Mouse (Mus musculus): ENCODE results near the gene Prkcb.
"Not testable (repeated sequence)": the region's sequence is repeated elsewhere in the genome, so short reads cannot be mapped to it uniquely, and the experiment has no call there.

Gene Prkcb

GRCm38 (mm10) chr7:122288605-122289242, at the start of gene Prkcb:
TSS of gene Prkcb (plus strand) at chr7:122288751.
- DNase-seq: peak; percentile 87

DNA sequence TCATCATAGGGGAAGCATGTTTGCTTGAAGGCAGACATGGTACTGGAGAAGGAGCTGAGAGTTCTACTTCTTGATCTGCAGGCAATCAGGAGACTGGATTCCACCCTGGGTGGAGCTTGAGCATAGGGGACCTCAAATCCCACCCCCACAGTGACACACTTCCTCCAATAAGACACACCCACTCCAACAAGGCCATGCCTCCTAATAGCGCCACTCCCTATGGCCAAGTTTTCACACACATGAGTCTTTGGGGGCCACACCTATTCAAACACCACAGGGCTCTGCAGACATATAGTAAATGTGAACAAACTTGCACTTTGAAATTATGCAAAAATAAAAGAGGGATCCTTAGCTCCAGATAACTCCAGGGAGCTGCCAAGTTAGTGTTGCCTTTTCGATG, 49.6 kb upstream of the Prkcb start:
- no peak for DNase-seq

DNA sequence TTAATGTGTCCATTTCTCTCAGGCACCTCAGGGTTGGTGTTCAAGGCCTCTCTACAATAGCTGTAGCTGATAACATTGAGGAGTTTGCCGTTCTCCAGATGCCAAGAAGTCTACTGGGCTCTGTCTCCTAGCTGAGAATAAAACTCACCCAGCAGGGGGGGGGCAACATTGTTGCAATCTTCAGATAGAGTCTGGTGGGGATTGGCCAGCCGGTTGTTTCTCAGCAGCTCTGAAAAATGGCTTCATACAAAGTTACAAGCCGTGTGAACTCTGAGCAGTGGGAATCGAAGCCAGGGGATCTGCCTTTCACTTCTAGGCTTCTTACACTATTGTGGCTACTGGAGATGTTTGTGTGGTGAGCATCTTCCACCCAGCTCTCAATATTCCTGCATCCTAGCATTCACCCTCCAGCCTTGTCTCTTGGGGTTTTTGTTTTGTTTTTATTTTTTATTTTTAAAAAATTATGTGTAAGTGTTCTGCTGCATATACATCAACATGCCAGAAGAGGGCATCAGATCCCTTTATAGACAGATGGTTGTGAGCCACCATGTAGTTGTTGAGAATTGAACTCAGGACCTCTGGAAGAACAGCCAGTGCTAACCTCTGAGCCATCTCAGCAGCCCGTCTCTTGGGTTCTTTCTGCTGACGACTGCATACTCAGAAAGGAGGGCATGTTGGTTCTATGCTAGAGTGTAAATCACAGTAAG, 48.0 kb upstream of the Prkcb start:
- DNase-seq: no peak

GRCm38 (mm10) chr7:122242260-122242659, 46.3 kb upstream of the Prkcb start:
- DNase-seq: peak; percentile 40

GRCm38 (mm10) chr7:122242744-122243143, 45.8 kb upstream of the Prkcb start:
- DNase-seq: not testable (repeated sequence)

GRCm38 (mm10) chr7:122244166-122244565, 44.4 kb upstream of the Prkcb start:
- DNase-seq: no peak

DNA sequence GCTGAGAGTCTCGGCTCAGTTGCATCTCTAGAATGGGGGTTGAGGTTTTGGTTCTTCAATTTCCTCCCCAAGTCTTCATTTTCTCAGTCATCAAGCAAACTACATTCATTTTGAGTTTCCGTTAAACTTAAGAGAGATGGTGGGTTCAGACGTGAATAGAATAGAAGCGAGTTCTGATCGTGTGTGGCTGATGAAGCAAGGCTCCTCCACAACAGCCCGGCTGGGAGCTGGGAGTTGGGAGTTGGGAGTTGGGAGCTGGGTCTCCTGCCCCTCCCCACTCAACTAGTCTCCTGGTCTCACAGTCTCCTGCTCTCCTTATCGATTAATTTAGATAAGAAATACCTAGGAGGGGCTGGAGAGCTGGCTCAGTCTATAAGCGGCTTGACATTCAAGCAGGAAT, 44.0 kb upstream of the Prkcb start:
- DNase-seq: no peak

DNA sequence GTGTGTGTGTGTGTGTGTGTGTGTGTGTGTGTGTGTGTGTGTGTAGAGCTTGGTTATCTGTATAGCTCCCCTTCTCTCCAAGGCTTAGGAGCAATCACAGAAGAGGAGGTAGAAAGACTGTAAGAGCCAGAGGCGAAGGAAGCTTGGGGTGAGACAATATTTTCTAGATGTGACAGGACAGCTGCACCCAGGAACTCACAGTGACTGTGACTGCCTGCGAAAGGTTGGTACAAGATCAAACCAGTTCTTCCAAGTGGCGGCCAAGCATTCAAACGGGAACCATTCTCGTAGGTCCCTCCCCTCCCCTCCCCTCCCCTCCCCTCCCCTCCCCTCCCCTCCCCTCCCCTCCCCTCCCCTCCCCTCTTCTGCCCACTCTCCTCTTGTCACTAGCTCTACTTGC, 42.6 kb upstream of the Prkcb start:
- no peak for DNase-seq

- DNase-seq: no peak
These were observed 41.2 kb upstream of the Prkcb start for GRCm38 (mm10) chr7:122247254-122247864.

GRCm38 (mm10) chr7:122249321-122249821, 39.2 kb upstream of the Prkcb start:
- no peak for DNase-seq

- DNase-seq: peak; percentile 87
These were observed 37.1 kb upstream of the Prkcb start for GRCm38 (mm10) chr7:122251197-122252011.

- no peak for DNase-seq
These were observed 31.8 kb upstream of the Prkcb start for GRCm38 (mm10) chr7:122256722-122257121.

GRCm38 (mm10) chr7:122258521-122258920, 30.0 kb upstream of the Prkcb start:
- DNase-seq: no peak

DNA sequence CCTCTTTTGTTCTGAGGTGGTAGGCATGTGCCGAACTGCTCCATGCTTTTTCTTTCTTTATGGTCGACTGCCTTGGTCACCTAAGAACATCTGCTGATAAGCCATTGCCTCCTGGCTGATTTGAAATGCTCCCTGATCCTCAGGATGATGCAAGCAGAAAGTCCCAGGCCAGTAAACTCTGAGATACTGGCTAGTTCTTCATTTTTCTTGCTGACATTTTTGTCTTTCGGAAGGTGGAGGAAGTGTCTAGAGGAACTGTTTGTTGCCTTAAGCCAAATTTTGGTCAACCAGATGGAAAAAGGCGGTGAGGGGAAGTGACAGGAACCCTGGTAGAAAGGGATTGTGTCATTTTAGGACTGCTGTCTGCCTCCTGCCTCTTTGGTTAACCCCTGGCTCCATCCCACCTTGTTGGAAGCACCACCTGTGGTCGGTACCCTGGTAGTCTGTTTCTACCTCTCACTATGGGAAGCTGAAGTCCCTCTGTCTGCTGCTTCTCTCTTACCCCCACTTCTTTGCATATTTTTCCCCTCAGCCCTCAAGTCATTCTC, 28.4 kb upstream of the Prkcb start:
- no peak for DNase-seq

GRCm38 (mm10) chr7:122268983-122269486, 19.5 kb upstream of the Prkcb start:
- DNase-seq: no peak

GRCm38 (mm10) chr7:122272334-122272733, 16.2 kb upstream of the Prkcb start:
- no peak for DNase-seq

DNA sequence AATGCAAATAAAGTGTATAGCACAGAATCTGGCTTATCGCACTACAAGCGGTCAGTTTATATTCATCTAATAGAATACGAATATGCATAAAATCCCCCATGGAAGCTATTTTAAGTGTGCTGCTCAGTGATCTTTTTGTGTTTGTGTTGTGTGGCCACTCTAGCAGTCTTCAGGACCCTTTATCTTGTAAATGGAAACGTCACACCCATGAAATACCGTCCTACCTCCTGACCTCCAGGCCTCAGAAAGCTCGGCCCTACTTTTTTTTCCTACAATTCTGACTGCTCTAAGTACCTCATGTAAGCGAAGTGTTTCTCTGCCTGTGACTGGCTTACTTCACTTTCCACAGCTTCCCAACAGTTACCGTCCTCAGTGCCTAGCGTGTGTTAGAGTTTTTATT, 9.0 kb upstream of the Prkcb start:
- no peak for DNase-seq

- DNase-seq: no peak
These were observed 8.2 kb upstream of the Prkcb start for GRCm38 (mm10) chr7:122280334-122280733.

DNA sequence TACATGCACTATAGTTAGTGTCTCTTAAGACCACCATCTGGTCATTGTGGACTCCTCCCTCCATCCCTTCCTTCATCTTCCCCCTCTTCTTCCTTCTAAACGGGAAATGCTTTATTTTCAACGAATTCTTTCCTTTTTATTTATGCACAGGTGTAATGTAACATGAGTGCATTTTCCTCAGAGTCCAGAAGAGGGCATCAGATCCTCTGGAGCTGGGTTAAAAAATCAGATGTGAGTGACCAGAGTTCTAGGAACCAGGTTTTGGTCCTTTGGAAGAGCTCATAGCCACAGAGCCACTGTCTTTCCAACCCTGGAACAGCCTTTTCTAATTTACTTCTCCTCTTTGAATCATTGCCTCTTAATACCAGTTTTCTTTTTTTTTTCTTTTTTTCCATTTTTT, 6.0 kb upstream of the Prkcb start:
- no peak for DNase-seq

DNA sequence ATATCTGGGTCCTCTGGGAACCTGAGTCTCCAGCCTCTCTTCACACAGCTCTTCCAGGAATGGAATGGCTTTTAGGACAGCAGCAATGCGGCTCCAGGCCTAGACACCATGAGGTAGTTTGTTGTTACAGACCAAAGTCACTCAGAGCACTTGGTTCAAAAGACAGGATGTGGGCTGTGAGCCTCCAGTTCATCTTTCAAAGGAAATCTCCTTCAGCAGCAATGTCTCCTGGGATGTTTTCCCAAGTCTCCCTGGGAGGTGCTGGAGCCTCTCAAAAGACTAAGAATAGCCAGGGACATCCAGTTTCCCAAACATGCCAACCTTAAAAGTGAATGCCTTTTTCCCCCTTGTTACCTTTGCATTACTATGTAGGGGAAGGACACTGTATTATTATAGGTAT, 1.3 kb upstream of the Prkcb start:
- DNase-seq: peak; percentile 31

DNA sequence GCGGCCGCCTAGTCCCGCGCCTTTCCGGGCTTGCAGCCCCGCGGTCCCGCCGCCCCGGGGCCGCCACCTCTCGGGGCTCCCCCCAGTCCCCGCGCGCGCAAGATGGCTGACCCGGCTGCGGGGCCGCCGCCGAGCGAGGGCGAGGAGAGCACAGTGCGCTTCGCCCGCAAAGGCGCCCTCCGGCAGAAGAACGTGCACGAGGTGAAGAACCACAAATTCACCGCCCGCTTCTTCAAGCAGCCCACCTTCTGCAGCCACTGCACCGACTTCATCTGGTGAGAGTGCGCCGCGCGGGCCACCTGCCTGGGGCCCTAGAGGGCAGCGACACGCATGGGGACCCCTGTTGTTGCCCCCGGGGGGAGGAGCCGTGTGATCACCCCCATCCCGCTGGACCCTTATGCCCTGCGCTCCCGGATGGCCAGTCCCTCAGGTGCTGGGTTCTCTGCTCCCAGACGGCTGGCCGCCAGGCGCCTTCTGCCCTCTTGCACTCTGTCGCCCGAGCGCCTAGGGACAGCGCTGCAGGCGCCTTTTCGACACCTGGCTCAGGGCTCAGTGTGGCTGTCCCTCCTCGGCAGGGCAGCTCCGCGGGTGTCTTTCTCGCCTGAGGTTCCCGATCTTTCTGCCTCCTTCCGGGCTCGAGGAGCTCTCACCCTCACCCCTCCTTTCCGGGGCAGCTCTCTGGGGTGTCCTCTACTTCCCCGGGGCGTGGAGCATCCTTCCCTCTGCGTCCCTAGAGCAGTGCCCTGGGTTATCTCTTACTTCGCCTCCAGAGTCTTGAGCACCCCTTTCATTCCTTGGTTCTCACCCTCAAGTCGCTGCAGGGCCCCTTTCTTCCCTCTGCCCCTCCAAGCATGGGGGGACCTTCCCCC, 926 bp downstream of the Prkcb start:
- peak; percentile 84 for DNase-seq

GRCm38 (mm10) chr7:122290165-122290564, 1.6 kb downstream of the Prkcb start:
- peak; percentile 78 for DNase-seq

All from cerebellum, adult 9-11 months (tissue).